Mouse (Mus musculus) liver, adult 2 months (tissue): ENCODE measurements around the gene Ankrd6. TPM values are rescaled to one million over a fixed set of nuclear protein-coding genes. Genes with fewer than 3 reads are reported as not detected.

Source experiments
- DNase-seq: peaks from one replicate; pipeline ENCODE4 v3.0.0-alpha.2; 2011; ENCODE audit warnings: low read depth, low spot score; ENCODE audit errors: extremely low read depth
- H3K27ac ChIP-seq: fragments of 200-500 bp; replicated peaks from 2 replicates; pipeline ENCODE4 v1.5.1; 2012; ENCODE audit warnings: low read depth, mild to moderate bottlenecking, control low read depth, inconsistent platforms, low read length; ENCODE audit not compliant: insufficient read depth
- H3K27me3 ChIP-seq: fragments of 200-500 bp; 2 replicates; pipeline ENCODE4 v1.6.1; 2012; ENCODE audit warnings: mild to moderate bottlenecking, moderate library complexity, low read length, inconsistent platforms; ENCODE audit not compliant: control insufficient read depth, insufficient read depth
- H3K36me3 ChIP-seq: fragments of 200-500 bp; 2 replicates; pipeline ENCODE4 v1.6.1; 2012; ENCODE audit warnings: low read length, inconsistent platforms; ENCODE audit not compliant: control insufficient read depth, insufficient read depth
- H3K4me1 ChIP-seq: fragments of 200-500 bp; 2 replicates; pipeline ENCODE4 v1.6.1; 2011; ENCODE audit warnings: low read length; ENCODE audit not compliant: control insufficient read depth, insufficient read depth
- H3K4me3 ChIP-seq: fragments of 200-500 bp; 2 replicates; pipeline ENCODE4 v1.5.1; 2011; ENCODE audit warnings: low read depth, mild to moderate bottlenecking, control low read depth, low read length, moderate library complexity; ENCODE audit not compliant: insufficient read depth
- H3K79me2 ChIP-seq: fragments of 200-500 bp; 2 replicates; pipeline ENCODE4 v1.6.1; 2012; ENCODE audit warnings: inconsistent platforms, mild to moderate bottlenecking, low read length, moderate library complexity; ENCODE audit not compliant: control insufficient read depth, insufficient read depth
- H3K9ac ChIP-seq: fragments of 200-500 bp; 2 replicates; pipeline ENCODE4 v1.6.1; 2012; ENCODE audit warnings: low read depth, mild to moderate bottlenecking, control low read depth, inconsistent platforms, low read length
- CTCF ChIP-seq: fragments of 200-500 bp; IDR thresholded peaks from 2 replicates; pipeline ENCODE4 v1.5.1; 2011; ENCODE audit warnings: low read depth, low read length, control low read depth
- POLR2A ChIP-seq: fragments of 200-500 bp; IDR thresholded peaks from 2 replicates; pipeline ENCODE4 v1.6.1; 2011; ENCODE audit warnings: low read length, control low read depth; ENCODE audit not compliant: insufficient read depth; ENCODE audit errors: extremely low read depth
- WGBS: fragments of 180-500 bp; shearing (Covaris S2); methylation state at CpG from one replicate; pipeline ENCODE4 v1.1.7; 2018; 5-methylcytosine and 5-hydroxymethylcytosine counted together
- polyA plus RNA-seq: library from polyadenylated mRNA; depleted of rRNA; stranded (reverse); fragments of >200 nt; gene quantifications from 2 replicates; pipeline ENCODE4 v1.2.3, GENCODE M21; 2012
- total RNA-seq: library from RNA; depleted of rRNA; stranded (reverse); fragments of >200 nt; gene quantifications from 2 replicates; pipeline ENCODE4 v1.2.3, GENCODE M21; 2014

The Ankrd6 gene
- total and polyA plus RNA-seq, 2 experiments, result 0.07 to 0.28 TPM

GRCm38 (mm10) chr4:32940984-32941383 is 9.7 kb downstream of the Ankrd6 start:
- WGBS, result 71% methylated on average over 4 of the region's 4 CpGs
- no peak for TF ChIP-seq POLR2A
- TF ChIP-seq CTCF, result no peak
- DNase-seq, result no peak

GRCm38 (mm10) chr4:32939964-32940363 is 10.7 kb downstream of the Ankrd6 start:
- H3K9ac ChIP-seq, result no peak overlapping the region
- WGBS, result 86% methylated on average over 5 of the region's 5 CpGs
- no peaks in the 10 kb centered on the region for H3K36me3 ChIP-seq
- H3K4me3 ChIP-seq, result no peak overlapping the region
- TF ChIP-seq CTCF (no peak), POLR2A (no peak)
- H3K4me1 ChIP-seq, result no peaks in the 10 kb centered on the region
- DNase-seq, result no peak
- no peaks in the 10 kb centered on the region for H3K27me3 ChIP-seq
- H3K79me2 ChIP-seq, result no peaks in the 10 kb centered on the region
- no peak overlapping the region for H3K27ac ChIP-seq

More at GRCm38 (mm10) chr4:32940984-32941383, 9.7 kb downstream of the Ankrd6 start:
- Histone ChIP-seq H3K79me2 (no peaks in the 10 kb centered on the region), H3K9ac (no peak overlapping the region), H3K27ac (no peak overlapping the region), H3K4me3 (no peak overlapping the region), H3K4me1 (no peaks in the 10 kb centered on the region), H3K27me3 (no peaks in the 10 kb centered on the region), H3K36me3 (no peaks in the 10 kb centered on the region)

- Histone ChIP-seq H3K4me1 (no peaks in the 10 kb centered on the region), H3K79me2 (no peaks in the 10 kb centered on the region), H3K27ac (no peak overlapping the region), H3K36me3 (no peaks in the 10 kb centered on the region), H3K4me3 (no peak overlapping the region), H3K9ac (no peak overlapping the region), H3K27me3 (no peaks in the 10 kb centered on the region)
- no peak for DNase-seq
- WGBS, result 69% methylated on average over 4 of the region's 4 CpGs
- no peak for TF ChIP-seq CTCF
- no peak for TF ChIP-seq POLR2A
These were observed 11.1 kb downstream of the Ankrd6 start for GRCm38 (mm10) chr4:32939521-32939920.

DNA sequence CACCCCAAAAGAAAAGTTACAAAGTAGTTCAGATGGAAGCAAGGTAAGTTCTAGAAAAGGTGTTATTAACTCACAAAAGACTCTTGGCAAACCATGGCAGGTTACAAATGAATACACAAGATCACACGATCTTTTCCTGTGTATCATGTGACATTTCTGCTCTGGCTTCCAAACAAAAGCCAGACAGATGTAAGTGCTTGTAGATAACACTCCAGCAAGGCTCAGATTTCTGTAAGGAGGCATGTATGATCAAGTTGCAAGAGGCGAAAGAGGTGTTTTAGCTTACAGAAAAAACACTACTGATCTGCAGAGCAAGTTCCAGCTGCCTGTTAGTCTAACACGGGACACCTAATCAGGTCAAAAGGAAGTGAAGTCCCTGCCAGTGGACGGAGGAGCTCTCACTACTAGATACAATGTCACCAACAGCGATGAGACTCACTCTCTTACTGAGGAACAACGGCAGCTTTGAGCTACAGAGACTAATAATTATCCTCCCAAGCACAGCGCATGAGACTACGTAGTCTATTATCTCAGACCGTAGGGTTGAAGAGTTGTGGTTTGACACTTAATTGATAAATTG is 13.8 kb downstream of the Ankrd6 start:
- 57% methylated on average over 9 of the region's 9 CpGs for WGBS
- no peaks in the 10 kb centered on the region for H3K4me1 ChIP-seq
- no peak overlapping the region for H3K9ac ChIP-seq
- H3K27me3 ChIP-seq, result no peaks in the 10 kb centered on the region
- TF ChIP-seq POLR2A (no peak), CTCF (no peak)
- no peak for DNase-seq
- H3K4me3 ChIP-seq, result no peak overlapping the region
- no peaks in the 10 kb centered on the region for H3K36me3 ChIP-seq
- H3K27ac ChIP-seq, result no peak overlapping the region
- no peaks in the 10 kb centered on the region for H3K79me2 ChIP-seq

GRCm38 (mm10) chr4:32932056-32932455 is 18.6 kb downstream of the Ankrd6 start:
- Histone ChIP-seq H3K27ac (no peak overlapping the region), H3K36me3 (no peaks in the 10 kb centered on the region), H3K79me2 (no peaks in the 10 kb centered on the region), H3K4me3 (no peak overlapping the region), H3K9ac (no peak overlapping the region), H3K4me1 (no peaks in the 10 kb centered on the region), H3K27me3 (no peaks in the 10 kb centered on the region)
- no peak for TF ChIP-seq POLR2A
- no peak for TF ChIP-seq CTCF
- WGBS, result 65% methylated on average over 9 of the region's 9 CpGs
- no peak for DNase-seq

DNA sequence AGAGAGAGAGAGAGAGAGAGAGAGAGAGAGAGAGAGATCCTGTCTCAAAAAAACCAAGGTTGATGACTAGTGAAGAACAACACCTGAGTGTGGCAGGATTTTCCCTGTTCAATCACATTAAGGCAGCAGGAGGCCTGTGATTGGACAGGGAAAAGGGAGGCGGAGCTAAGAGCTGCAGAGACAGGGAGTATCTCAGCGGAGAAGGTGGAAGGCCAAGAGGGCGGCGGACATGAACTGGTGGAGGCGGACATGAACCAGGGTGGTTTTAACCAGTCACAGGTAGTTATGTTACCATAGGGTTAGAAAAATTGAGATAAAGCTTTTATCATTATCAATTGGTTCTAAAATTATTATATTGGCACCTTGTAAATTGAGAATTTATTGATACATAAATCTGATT is 20.9 kb downstream of the Ankrd6 start:
- H3K79me2 ChIP-seq, result no peaks in the 10 kb centered on the region
- no peak for TF ChIP-seq POLR2A
- TF ChIP-seq CTCF, result no peak
- no peak for DNase-seq
- no peak overlapping the region for H3K4me3 ChIP-seq
- no peaks in the 10 kb centered on the region for H3K36me3 ChIP-seq
- no peak overlapping the region for H3K27ac ChIP-seq
- no peaks in the 10 kb centered on the region for H3K27me3 ChIP-seq
- no peak overlapping the region for H3K9ac ChIP-seq
- WGBS, result 97% methylated on average over 5 of the region's 5 CpGs
- no peaks in the 10 kb centered on the region for H3K4me1 ChIP-seq
